Comparison of ENCODE assay signal across 8 mouse cellular contexts in the genomic region with DNA sequence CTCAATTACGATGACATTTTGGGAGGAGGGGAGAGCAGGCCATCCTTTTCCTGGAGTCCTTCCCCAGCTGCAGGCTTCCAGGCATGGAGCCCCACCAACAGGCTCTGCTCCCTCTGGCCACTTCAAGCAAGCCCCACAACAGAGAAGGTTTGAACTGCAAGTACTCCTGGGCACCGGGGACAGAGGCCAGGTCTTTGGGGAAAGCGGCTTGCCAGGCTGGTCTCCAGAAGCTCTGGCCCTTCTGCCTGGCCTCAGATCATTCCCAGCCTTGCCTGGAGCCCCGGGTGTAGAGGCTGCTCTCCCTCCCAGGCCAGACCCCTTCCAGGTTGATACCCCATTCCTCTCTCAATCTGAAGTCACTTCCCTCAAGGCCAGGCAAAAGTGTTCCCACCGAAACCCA. TPM values are rescaled to one million over a fixed set of nuclear protein-coding genes. Genes with fewer than 3 reads are reported as not detected.
DNase-seq lines count a peak whose midpoint lies in the region; ATAC-seq lines count a peak whose summit lies in the region.

No protein-coding gene starts in this region.

- no peaks in the 10 kb centered on the region for H3K9me3 ChIP-seq in kidney, embryonic 14.5 days (ENCODE audit: control insufficient read depth, low read length)
- H3K9me3 ChIP-seq in embryonic facial prominence, embryonic 12.5 days, result no peaks in the 10 kb centered on the region
- no peaks in the 10 kb centered on the region for H3K9me3 ChIP-seq in hindbrain, embryonic 14.5 days (ENCODE audit: control insufficient read depth, low read length)
- H3K9me3 ChIP-seq in midbrain, embryonic 15.5 days, result no peaks in the 10 kb centered on the region

- H3K9ac ChIP-seq in kidney, embryonic 14.5 days (ENCODE audit: low read depth, low read length), result peak overlapping the region; percentile 93
- H3K9ac ChIP-seq in embryonic facial prominence, embryonic 12.5 days, result peak overlapping the region; percentile 92
- peak overlapping the region; percentile 81 for H3K9ac ChIP-seq in hindbrain, embryonic 14.5 days
- peak overlapping the region; percentile 95 for H3K9ac ChIP-seq in midbrain, embryonic 15.5 days

- WGBS in kidney, embryonic 14.5 days, result 17% methylated on average over 5 of the region's 5 CpGs
- 20% methylated on average over 5 of the region's 5 CpGs for WGBS in embryonic facial prominence, embryonic 12.5 days
- WGBS in hindbrain, embryonic 14.5 days, result 14% methylated on average over 5 of the region's 5 CpGs
- WGBS in midbrain, embryonic 15.5 days, result 9% methylated on average over 5 of the region's 5 CpGs

- no peaks in the 10 kb centered on the region for H3K27me3 ChIP-seq in kidney, embryonic 14.5 days (ENCODE audit: control insufficient read depth, insufficient read depth, low read length)
- H3K27me3 ChIP-seq in embryonic facial prominence, embryonic 12.5 days, result 0 out of 2 replicates have a peak, but pooled peaks cover 3% of the 10 kb centered on the region
- H3K27me3 ChIP-seq in hindbrain, embryonic 14.5 days (ENCODE audit: control insufficient read depth, insufficient read depth, low read length), result peaks cover 4% of the 10 kb centered on the region; the same call in 1 of the 2 replicates
- no peaks in the 10 kb centered on the region; the same call in 1 of the 2 replicates for H3K27me3 ChIP-seq in midbrain, embryonic 15.5 days (replicated peaks)

- peak overlapping the region; percentile 84 for H3K4me2 ChIP-seq in kidney, embryonic 14.5 days (replicated peaks; ENCODE audit: low read depth, low read length)
- H3K4me2 ChIP-seq in embryonic facial prominence, embryonic 12.5 days (replicated peaks), result peak overlapping the region; percentile 89
- peak overlapping the region; percentile 71 for H3K4me2 ChIP-seq in hindbrain, embryonic 14.5 days (replicated peaks)
- peak overlapping the region; percentile 77 for H3K4me2 ChIP-seq in midbrain, embryonic 15.5 days

- H3K4me1 ChIP-seq in kidney, embryonic 14.5 days (ENCODE audit: control insufficient read depth, insufficient read depth, low read length), result peaks cover 25% of the 10 kb centered on the region
- H3K4me1 ChIP-seq in embryonic facial prominence, embryonic 12.5 days, result peaks cover 27% of the 10 kb centered on the region
- peaks cover 37% of the 10 kb centered on the region for H3K4me1 ChIP-seq in hindbrain, embryonic 14.5 days (replicated peaks; ENCODE audit: control insufficient read depth, insufficient read depth, low read length)
- peaks cover 41% of the 10 kb centered on the region for H3K4me1 ChIP-seq in midbrain, embryonic 15.5 days

- ATAC-seq in kidney, embryonic 14.5 days (ENCODE audit: low FRiP score, low TSS enrichment), result no peak
- ATAC-seq in embryonic facial prominence, embryonic 12.5 days (ENCODE audit: insufficient number of reproducible peaks, insufficient read depth, low FRiP score, low TSS enrichment), result no peak
- ATAC-seq in hindbrain, embryonic 14.5 days (ENCODE audit: low FRiP score), result no peak
- no peak; the same call in 1 of the 2 replicates for ATAC-seq in midbrain, embryonic 15.5 days (replicated peaks)

- peaks cover 5% of the 10 kb centered on the region; the same call in 1 of the 2 replicates for H3K36me3 ChIP-seq in kidney, embryonic 14.5 days (ENCODE audit: control insufficient read depth, insufficient read depth, low read length)
- no peaks in the 10 kb centered on the region; the same call in 1 of the 2 replicates for H3K36me3 ChIP-seq in embryonic facial prominence, embryonic 12.5 days
- H3K36me3 ChIP-seq in hindbrain, embryonic 14.5 days (replicated peaks; ENCODE audit: control insufficient read depth, insufficient read depth), result peaks cover 10% of the 10 kb centered on the region; the same call in 1 of the 2 replicates
- 0 out of 2 replicates have a peak, but pooled peaks cover 3% of the 10 kb centered on the region for H3K36me3 ChIP-seq in midbrain, embryonic 15.5 days (replicated peaks)

- H3K27ac ChIP-seq in kidney, embryonic 14.5 days (ENCODE audit: low read depth, low read length), result 0 out of 2 replicates have a peak overlapping the region, but pooled peaks have one; percentile 73
- H3K27ac ChIP-seq in embryonic facial prominence, embryonic 12.5 days, result peak overlapping the region; percentile 81
- peak overlapping the region; percentile 91 for H3K27ac ChIP-seq in hindbrain, embryonic 14.5 days
- H3K27ac ChIP-seq in midbrain, embryonic 15.5 days, result peak overlapping the region; percentile 91

- DNase-seq in kidney, adult 11 months, result no peak
- no peak for DNase-seq in hindbrain, embryonic 14.5 days (ENCODE audit: low spot score)
- no peak for DNase-seq in right cerebral cortex, postnatal 36 days (ENCODE audit: low spot score in 2 of 2)
- DNase-seq in natural killer cell, adult 2 months (ENCODE audit: low spot score in 2 of 2), result no peak
- DNase-seq in thymus, postnatal 4 days, result no peak

- H3K4me3 ChIP-seq in kidney, embryonic 14.5 days (ENCODE audit: low read length), result peak overlapping the region; percentile 83
- peak overlapping the region; percentile 85 for H3K4me3 ChIP-seq in embryonic facial prominence, embryonic 12.5 days
- H3K4me3 ChIP-seq in hindbrain, embryonic 14.5 days (replicated peaks; ENCODE audit: low read length), result peak overlapping the region; percentile 65
- H3K4me3 ChIP-seq in midbrain, embryonic 15.5 days, result peak overlapping the region; percentile 96

RNA-seq across cellular contexts. Expression of gene Ncs1, which starts 0.6 kb away (rescaled TPM):
- 34.5 and 57.0 TPM in 2 replicates for polyA plus RNA-seq in kidney, embryonic 14.5 days (2014; fragmentation: Nextera tagmentation; extraction: Ambion mirVana)
- polyA plus RNA-seq in embryonic facial prominence, embryonic 12.5 days (2016; fragmentation: Nextera tagmentation; extraction: Ambion mirVana), result 54.4 and 59.2 TPM in 2 replicates
- 213 TPM in 2 replicates for polyA plus RNA-seq in hindbrain, embryonic 14.5 days (2014; fragmentation: Nextera tagmentation; extraction: Ambion mirVana)
- polyA plus RNA-seq in midbrain, embryonic 15.5 days (2015; fragmentation: Nextera tagmentation; extraction: Ambion mirVana), result 172 and 183 TPM in 2 replicates
